Mouse (Mus musculus) erythroblast, adult 5-6 weeks (primary cell): ENCODE measurements around the gene Ypel3. TPM values are rescaled to one million over a fixed set of nuclear protein-coding genes. Genes with fewer than 3 reads are reported as not detected.

ENCODE experiments used
- ATAC-seq: replicated peaks from 2 replicates; pipeline ENCODE4 v1.8.0; 2016; ENCODE audit warnings: moderate number of reproducible peaks, mild to moderate bottlenecking, moderate TSS enrichment, inconsistent platforms; ENCODE audit not compliant: poor library complexity, low FRiP score, severe bottlenecking
- total RNA-seq, 2 experiments: library from RNA; stranded (forward) in 1 of 2; stranded (reverse) in 1 of 2; fragments of 150-400 nt in 1 of 2; fragments of 200-764, 138-1000 nt in 1 of 2; gene quantifications; 2 replicates each; pipeline versions ENCODE4 v1.2.3 to v1.2.4; 2015 to 2017; ENCODE audit warnings: low replicate concordance in 2 of 2

The Ypel3 gene
- total RNA-seq, 2 experiments from 2014 or later: 550 to 752 TPM

GRCm38 (mm10) chr7:126789141-126789540, 12.4 kb downstream of the Ypel3 start:
- no peak for ATAC-seq

DNA sequence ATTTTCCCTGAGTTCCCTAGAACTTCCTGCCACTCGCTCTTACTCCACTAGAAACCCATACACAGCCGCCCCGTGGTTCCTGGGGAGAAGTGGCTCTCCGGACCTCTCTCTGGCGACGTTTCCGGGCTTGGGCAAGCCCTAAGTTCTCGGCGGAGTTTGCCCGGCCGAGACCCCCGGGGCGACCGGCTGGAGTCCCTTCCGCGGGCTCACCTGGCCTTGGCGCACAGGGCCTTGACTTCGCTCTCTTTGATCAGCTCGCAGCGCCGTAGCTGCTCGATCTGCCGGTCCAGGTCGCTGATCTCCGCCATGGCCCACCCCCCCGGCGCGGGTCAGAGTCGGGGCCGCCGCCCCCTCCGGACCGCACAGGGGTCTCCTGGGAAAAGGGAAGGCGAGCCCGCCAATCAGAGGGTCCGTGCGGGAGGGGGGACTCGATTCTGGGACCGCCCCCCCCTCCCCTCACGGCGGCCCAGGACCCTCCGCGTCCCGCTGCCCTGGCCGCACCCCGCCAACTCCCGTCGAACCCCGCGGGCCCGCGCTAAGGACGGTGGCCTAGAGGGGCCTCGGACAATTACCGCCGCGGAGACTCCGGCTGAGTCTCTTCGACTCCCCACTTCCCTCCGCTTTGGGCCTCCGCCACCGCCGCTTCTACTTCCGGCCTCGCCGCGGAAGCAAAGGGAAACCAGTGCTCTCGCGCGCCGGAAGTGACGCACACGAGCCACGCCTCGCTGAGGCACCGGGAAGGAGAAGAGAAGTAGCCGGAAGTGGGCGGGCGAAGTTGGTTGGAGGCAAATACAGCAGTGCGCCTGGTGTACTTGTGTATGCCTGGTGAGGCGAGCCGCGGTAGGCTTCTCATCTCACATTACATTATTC, 15.3 kb downstream of the Ypel3 start, which contains the start of gene Ppp4c:
Gene Ppp4c, minus strand, starts transcription at position 646 of the 870 bp plus-strand sequence.
- peak; percentile 95 for ATAC-seq

DNA sequence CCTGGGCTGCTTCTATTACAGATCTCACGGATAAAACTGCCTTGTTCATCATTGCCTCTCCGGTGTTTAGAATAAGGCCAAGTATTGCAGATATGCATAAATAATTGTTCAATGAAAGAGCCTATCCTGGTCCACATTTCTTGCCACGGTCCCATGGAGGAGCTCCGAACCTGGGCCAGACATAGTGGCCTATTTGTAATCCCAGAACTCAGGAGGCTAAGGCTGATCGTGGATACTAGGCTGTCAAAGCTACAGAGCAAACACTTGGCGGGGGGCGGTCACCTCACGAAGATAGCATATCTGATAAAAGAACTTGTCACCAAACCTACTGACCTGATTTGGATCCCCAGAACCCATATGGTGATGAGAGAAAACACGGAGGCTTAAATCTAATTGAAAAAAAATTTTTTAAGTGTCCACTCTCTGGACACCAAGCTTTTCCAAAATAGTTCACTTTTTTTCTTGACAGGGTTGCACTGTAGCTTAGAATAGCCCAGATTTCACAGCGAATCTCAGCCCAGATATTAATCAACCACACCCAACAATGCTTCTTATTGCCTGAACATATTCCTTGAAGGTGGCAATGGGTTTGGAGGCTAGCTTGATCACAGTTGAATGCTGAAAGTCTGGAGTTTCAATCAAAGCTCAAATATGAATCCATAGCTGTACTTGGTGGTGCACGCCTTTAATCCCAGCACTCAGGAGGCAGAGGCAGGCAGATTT, 16.1 kb downstream of the Ypel3 start:
- no peak for ATAC-seq

- no peak for ATAC-seq
Measured at GRCm38 (mm10) chr7:126793456-126794270, 16.9 kb downstream of the Ypel3 start.

- no peak for ATAC-seq
Measured at GRCm38 (mm10) chr7:126794271-126794605, 17.5 kb downstream of the Ypel3 start.

DNA sequence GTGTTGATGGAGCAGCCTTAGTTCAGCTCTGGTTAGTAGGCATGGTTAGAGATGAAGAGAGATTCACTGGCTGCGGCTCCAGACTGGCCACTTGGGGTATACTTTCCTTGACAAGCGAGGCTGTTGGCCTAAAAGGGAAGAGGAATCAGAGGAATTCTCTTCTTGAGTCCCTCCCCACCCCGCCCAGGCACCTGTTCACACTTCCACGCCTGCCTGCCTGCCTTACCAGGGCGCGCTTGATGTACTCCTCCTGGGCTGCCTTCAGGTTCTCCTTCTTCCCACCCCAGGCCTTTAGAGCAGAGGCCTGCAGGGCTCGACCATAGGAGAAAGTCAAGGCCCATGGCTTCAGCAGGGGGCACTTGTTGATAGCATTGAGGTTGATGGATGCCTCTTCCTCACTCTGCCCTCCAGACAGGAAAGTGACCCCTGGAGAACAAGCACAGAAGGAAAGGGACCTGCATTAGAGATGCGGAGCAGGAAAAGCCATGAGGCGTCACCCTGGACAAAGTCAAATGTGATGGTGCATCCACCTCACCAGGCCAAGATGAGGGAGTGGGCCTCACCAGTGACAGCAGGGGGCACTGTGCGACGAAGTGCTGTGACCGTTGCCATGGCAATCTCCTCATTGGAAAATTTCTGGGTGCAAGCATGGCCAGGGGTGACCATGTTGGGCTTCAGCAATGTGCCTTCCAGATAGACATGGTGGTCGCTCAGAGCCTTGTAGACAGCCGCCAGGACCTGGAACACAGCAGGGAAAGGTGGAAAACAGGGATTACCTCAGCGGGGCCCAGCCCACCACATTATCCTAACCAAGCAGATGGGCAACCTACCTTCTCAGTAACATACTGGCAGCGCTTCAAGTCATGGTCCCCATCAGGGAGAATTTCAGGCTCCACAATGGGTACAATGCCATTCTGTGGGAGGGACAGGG, 18.9 kb downstream of the Ypel3 start:
- ATAC-seq: no peak

DNA sequence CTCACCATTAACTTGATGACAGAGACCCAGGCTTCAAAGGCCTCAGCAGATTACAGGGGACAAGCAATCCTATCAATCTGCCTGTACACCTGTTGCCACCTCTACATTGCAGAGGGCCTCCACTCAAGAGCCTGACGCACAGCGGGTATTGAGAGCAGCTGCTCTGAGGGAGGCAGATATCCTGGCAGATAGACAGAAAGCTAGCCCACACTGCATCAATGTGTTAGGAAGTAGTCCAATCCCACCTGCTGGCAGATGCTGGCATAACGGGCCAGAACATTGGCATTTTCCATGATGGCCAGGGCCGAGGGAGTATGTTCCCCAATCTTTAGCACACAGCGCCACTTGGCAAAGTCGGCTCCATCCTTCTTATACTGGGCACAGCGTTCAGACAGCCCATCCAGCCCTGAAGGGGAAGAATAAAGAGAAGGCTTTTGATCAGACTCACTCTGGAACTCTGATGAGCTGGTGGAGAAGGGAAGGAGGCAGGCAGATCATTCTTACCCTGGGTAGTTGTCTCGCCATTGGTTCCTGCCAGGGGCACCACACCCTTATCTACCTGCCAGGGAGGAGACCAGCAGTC, 19.7 kb downstream of the Ypel3 start:
- ATAC-seq: no peak

- ATAC-seq: no peak
Measured at GRCm38 (mm10) chr7:126797411-126798126, 20.8 kb downstream of the Ypel3 start, which contains the start of gene Fam57b. Gene Fam57b (plus strand): TSS chr7:126797668.

DNA sequence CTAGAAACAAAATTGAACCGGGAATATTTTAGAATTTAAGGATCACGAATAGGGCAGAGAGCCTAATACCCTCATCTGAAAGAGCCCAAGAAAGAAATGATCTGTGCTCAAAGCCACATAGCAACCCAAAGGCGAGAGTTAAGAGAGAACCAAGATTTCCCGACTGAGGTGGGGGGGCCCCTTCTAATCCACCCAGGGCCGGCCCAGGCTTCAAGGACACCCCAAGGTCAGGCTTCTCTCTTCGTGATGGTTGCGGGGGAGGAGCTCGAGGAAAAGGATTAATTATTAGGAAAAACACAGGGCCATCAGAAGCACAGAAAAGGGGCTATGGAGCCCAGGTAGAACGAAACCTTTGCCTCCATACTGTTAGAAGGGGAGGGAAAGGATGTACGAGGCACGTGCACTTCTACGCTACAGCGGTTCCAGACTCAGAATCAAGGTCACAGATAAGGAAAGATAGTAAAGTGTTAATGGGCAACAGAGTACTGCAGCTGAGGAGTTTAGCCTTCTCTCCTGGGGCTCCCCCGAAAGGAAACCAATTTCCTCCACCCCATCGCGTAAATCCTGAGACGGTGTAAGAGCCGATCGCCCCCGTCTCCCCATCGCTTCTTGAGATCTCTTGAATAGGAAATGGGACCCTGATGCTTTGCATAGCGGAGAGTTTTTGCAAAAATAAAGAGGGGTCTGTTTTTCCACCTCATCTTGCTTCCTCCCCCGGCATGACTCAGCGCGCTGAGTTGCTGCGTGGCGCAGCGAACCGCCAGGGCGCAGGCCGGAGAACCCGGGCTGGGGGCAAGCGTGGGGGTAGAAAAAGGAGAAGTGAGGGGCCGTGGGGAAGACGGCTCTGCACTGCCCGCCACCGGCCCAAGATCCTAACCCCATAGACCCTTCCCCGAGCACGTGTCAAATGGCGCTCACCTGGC, 21.6 kb downstream of the Ypel3 start:
- peak; percentile 57 for ATAC-seq

- peak; percentile 80 for ATAC-seq
Measured at GRCm38 (mm10) chr7:126799050-126799467, 22.3 kb downstream of the Ypel3 start.

GRCm38 (mm10) chr7:126799468-126800268, 22.9 kb downstream of the Ypel3 start:
- ATAC-seq: peak; percentile 51

GRCm38 (mm10) chr7:126800269-126801056, 23.7 kb downstream of the Ypel3 start:
- no peak for ATAC-seq

- ATAC-seq: no peak
Measured at GRCm38 (mm10) chr7:126801057-126801422, 24.3 kb downstream of the Ypel3 start.

- ATAC-seq: no peak
Measured at GRCm38 (mm10) chr7:126802134-126802889, 25.6 kb downstream of the Ypel3 start.

- ATAC-seq: no peak
Measured at GRCm38 (mm10) chr7:126803181-126803580, 26.4 kb downstream of the Ypel3 start.
